ENCODE assay signal across 10 mouse cellular contexts in genomic region chr7:37362879-37363278, GRCm38 (mm10).
DNase-seq lines count a peak whose midpoint lies in the region; ATAC-seq lines count a peak whose summit lies in the region.
"Had no signal": no experiment of that assay in that cellular context is flagged by ENCODE, and none has a peak within 500 bp of the region (broad histone marks: within the 10 kb centered on the region; RNA-seq: fewer than 3 reads in every experiment).

No protein-coding gene starts in this region.

- DNase-seq in lung, postnatal 25 days (ENCODE audit: low spot score) = no peak
- DNase-seq in B cell, adult 2 months = no peak
- no peak for DNase-seq in urinary bladder, adult 2 months (ENCODE audit: low spot score)
- DNase-seq: thymus, postnatal 14 days had no signal

- H3K27ac ChIP-seq in lung, embryonic 16.5 days (ENCODE audit: low read length) = peak overlapping the region; percentile 89
- peak overlapping the region; percentile 74 for H3K27ac ChIP-seq in forebrain, embryonic 15.5 days (replicated peaks)
- H3K27ac ChIP-seq in limb, embryonic 12.5 days = peak overlapping the region; percentile 89
- peak overlapping the region; percentile 85 for H3K27ac ChIP-seq in stomach, embryonic 16.5 days (ENCODE audit: low read length)
- H3K27ac ChIP-seq: liver, embryonic 15.5 days had no signal

- H3K27me3 ChIP-seq in lung, embryonic 16.5 days (ENCODE audit: control insufficient read depth, insufficient read depth, low read depth, low read length) = no peaks in the 10 kb centered on the region
- H3K27me3 ChIP-seq in forebrain, embryonic 15.5 days = no peaks in the 10 kb centered on the region
- H3K27me3 ChIP-seq in limb, embryonic 12.5 days = peaks cover 4% of the 10 kb centered on the region; the same call in 1 of the 2 replicates
- no peaks in the 10 kb centered on the region for H3K27me3 ChIP-seq in stomach, embryonic 16.5 days (ENCODE audit: control insufficient read depth, insufficient read depth, low read length)
- H3K27me3 ChIP-seq: Patski had no signal

- H3K4me3 ChIP-seq in lung, embryonic 16.5 days (ENCODE audit: low read length) = no peak overlapping the region
- no peak overlapping the region for H3K4me3 ChIP-seq in forebrain, embryonic 15.5 days
- H3K4me3 ChIP-seq in limb, embryonic 12.5 days (replicated peaks) = no peak overlapping the region; the same call in 1 of the 2 replicates
- H3K4me3 ChIP-seq in stomach, embryonic 16.5 days (replicated peaks; ENCODE audit: low read length) = peak overlapping the region; percentile 44; the same call in 1 of the 2 replicates

- peak overlapping the region; percentile 79; the same call in 1 of the 2 replicates for H3K4me2 ChIP-seq in lung, embryonic 16.5 days (ENCODE audit: low read depth, low read length)
- H3K4me2 ChIP-seq in forebrain, embryonic 15.5 days (replicated peaks) = peak overlapping the region; percentile 45; the same call in 1 of the 2 replicates
- H3K4me2 ChIP-seq in limb, embryonic 12.5 days = peak overlapping the region; percentile 61
- H3K4me2 ChIP-seq in stomach, embryonic 16.5 days (ENCODE audit: low read depth, low read length) = peak overlapping the region; percentile 72

- H3K4me1 ChIP-seq in lung, embryonic 16.5 days (replicated peaks; ENCODE audit: control insufficient read depth, insufficient read depth, low read length) = peaks cover 31% of the 10 kb centered on the region
- H3K4me1 ChIP-seq in forebrain, embryonic 15.5 days = peaks cover 38% of the 10 kb centered on the region
- peaks cover 44% of the 10 kb centered on the region for H3K4me1 ChIP-seq in limb, embryonic 12.5 days (replicated peaks)
- H3K4me1 ChIP-seq in stomach, embryonic 16.5 days (ENCODE audit: control insufficient read depth, insufficient read depth, low read length) = peaks cover 23% of the 10 kb centered on the region

- 18% methylated on average over 8 of the region's 8 CpGs for whole genome bisulfite sequencing in lung, embryonic 16.5 days
- 7% methylated on average over 8 of the region's 8 CpGs for WGBS in forebrain, embryonic 15.5 days
- 10% methylated on average over 8 of the region's 8 CpGs for WGBS in limb, embryonic 12.5 days
- WGBS in stomach, embryonic 16.5 days = 22% methylated on average over 8 of the region's 8 CpGs

- no peak for ATAC-seq in lung, embryonic 16.5 days (ENCODE audit: low read depth)
- ATAC-seq in forebrain, embryonic 15.5 days (replicated peaks) = no peak
- ATAC-seq in limb, embryonic 12.5 days (ENCODE audit: insufficient number of reproducible peaks, insufficient read depth, low FRiP score, low TSS enrichment, low read depth) = no peak
- ATAC-seq in stomach, embryonic 16.5 days (ENCODE audit: insufficient read depth, low FRiP score) = no peak
- ATAC-seq: Patski had no signal

- no peaks in the 10 kb centered on the region for H3K9me3 ChIP-seq in lung, embryonic 16.5 days (ENCODE audit: control insufficient read depth, low read length)
- no peaks in the 10 kb centered on the region for H3K9me3 ChIP-seq in forebrain, embryonic 15.5 days
- no peaks in the 10 kb centered on the region for H3K9me3 ChIP-seq in limb, embryonic 12.5 days
- no peaks in the 10 kb centered on the region for H3K9me3 ChIP-seq in stomach, embryonic 16.5 days (replicated peaks; ENCODE audit: control insufficient read depth, low read length)
- H3K9me3 ChIP-seq: liver, embryonic 15.5 days had no signal

- H3K9ac ChIP-seq in lung, embryonic 16.5 days (ENCODE audit: low read length) = no peak overlapping the region; the same call in 1 of the 2 replicates
- no peak overlapping the region for H3K9ac ChIP-seq in forebrain, embryonic 15.5 days (replicated peaks)
- H3K9ac ChIP-seq in limb, embryonic 12.5 days (replicated peaks) = no peak overlapping the region
- H3K9ac ChIP-seq in stomach, embryonic 16.5 days (ENCODE audit: low read length) = no peak overlapping the region
- H3K9ac ChIP-seq: liver, embryonic 15.5 days had no signal

- H3K36me3 ChIP-seq in lung, embryonic 16.5 days (ENCODE audit: control insufficient read depth, insufficient read depth, low read length) = no peaks in the 10 kb centered on the region
- H3K36me3 ChIP-seq in forebrain, embryonic 15.5 days = no peaks in the 10 kb centered on the region
- H3K36me3 ChIP-seq in limb, embryonic 12.5 days = no peaks in the 10 kb centered on the region
- no peaks in the 10 kb centered on the region for H3K36me3 ChIP-seq in stomach, embryonic 16.5 days (ENCODE audit: control insufficient read depth, insufficient read depth, low read length)
- H3K36me3 ChIP-seq: liver, embryonic 15.5 days had no signal
